Mouse (Mus musculus) lung, adult 2 months (tissue): Measurements from ENCODE around the gene AI597479. TPM values are rescaled to one million over a fixed set of nuclear protein-coding genes. Genes with fewer than 3 reads are reported as not detected.

Source experiments
- DNase-seq: peaks from one replicate; pipeline ENCODE4 v3.0.0; 2022
- H3K4me1 ChIP-seq: fragments of 200-500 bp; 2 replicates; pipeline ENCODE4 v1.6.1; 2011; ENCODE audit warnings: low read length; ENCODE audit not compliant: control insufficient read depth, insufficient read depth
- H3K4me3 ChIP-seq: fragments of 200-500 bp; replicated peaks from 2 replicates; pipeline ENCODE3; 2011; ENCODE audit warnings: low read depth, mild to moderate bottlenecking, control low read depth, low read length; ENCODE audit errors: extremely low read depth
- CTCF ChIP-seq: fragments of 200-500 bp; IDR thresholded peaks from 2 replicates; pipeline ENCODE4 v1.5.1; 2011; ENCODE audit warnings: mild to moderate bottlenecking, low read length, control low read depth; ENCODE audit not compliant: insufficient read depth
- POLR2A ChIP-seq: fragments of 200-500 bp; IDR thresholded peaks from 2 replicates; pipeline ENCODE4 v1.6.1; 2011; ENCODE audit warnings: low read depth, mild to moderate bottlenecking, control low read depth, low read length, borderline replicate concordance; ENCODE audit errors: extremely low read depth
- WGBS: fragments of 180-500 bp; shearing (Covaris S2); methylation state at CpG from one replicate; pipeline ENCODE4 v1.1.7; 2018; 5-methylcytosine and 5-hydroxymethylcytosine counted together
- polyA plus RNA-seq: library from polyadenylated mRNA; depleted of rRNA; stranded (reverse); fragments of >200 nt; gene quantifications from 2 replicates; pipeline ENCODE4 v1.2.3, GENCODE M21; 2012

The AI597479 gene
- polyA plus RNA-seq, 1 experiment = 6.6 TPM

DNA sequence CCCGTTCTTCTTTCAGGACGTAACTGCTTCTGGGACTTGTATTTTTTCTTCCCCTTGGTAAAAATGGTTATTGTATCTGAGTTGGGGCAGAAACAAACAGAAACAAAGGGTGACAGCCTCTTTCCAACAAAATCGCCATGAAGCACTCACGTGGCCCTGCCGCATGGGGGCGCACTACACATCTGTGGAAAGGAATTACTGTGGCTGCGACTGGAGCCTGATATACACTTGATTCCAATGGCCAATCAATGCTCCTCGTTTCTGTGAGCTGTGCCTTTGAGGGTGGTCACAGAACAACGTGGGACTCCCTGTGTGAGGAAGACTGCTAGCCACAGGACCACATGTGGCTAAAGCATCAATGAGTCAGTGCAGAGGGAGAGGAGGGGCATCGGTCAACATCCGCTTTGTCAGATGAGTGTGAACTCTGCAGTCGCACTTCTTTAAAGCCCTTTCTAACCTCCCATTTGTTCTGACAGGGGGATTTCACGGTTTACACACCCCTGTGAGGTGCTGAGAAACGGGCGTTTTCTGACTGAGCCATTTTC is 39.8 kb downstream of the AI597479 start:
- 73% methylated on average over 15 of the region's 15 CpGs for WGBS
- no peak for DNase-seq
- TF ChIP-seq CTCF (peak; percentile 20; the same call in 1 of the 2 replicates), POLR2A (no peak)
- Histone ChIP-seq H3K4me3 (no peak overlapping the region), H3K4me1 (no peaks in the 10 kb centered on the region)

DNA sequence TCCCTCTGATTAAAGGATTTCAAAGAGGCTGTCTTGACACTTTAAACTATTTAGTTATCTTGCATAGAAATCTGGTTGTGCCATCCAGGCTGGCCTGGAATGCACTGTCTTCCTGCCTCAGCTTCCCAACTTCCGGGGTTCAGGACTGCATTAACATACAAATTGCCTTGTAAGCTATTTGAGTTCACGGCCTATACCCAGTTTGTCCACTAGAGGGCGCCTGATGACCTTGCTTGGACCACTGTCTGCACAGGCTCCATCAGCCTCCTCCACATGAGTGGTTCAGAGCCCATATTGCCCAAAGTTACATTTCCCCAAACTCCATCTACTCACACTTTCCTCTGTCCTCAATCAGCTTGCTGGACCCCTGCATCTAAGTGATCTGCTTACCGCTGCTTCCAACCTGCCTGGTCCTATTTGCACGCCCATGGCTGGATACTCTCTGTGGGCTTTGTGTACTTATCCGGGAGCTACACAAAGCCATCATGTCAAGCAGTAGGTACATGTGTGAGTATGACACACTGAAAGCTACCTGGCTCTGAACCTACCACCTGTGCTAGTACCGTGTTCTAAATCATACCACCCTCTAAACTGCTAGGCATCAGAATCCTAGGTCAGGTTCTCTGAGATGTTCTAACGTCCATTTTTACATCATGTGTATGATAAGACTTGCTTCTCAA is 41.2 kb downstream of the AI597479 start:
- DNase-seq = peak; percentile 78
- Histone ChIP-seq H3K4me1 (no peaks in the 10 kb centered on the region), H3K4me3 (no peak overlapping the region)
- TF ChIP-seq CTCF (peak; percentile 95), POLR2A (no peak)
- WGBS = 53% methylated on average over 8 of the region's 8 CpGs

DNA sequence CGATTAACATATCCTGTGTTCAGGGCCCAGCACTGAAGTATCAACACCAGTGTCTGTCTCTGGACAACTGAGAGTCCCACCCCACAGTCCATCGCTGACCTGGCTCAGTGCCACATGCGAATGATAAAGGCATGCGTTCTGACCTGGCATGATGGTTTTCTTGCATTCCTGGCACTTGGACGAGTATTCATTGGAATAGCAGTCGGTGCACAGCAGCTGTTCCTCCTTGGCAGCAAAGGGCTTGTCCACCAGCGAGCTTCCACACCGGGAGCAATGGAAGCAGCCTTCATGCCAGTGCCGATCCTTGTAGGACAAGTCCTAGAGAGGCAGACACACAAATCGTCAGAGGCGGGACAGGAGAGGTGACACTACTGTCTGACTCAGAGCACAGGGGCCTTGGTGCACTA is 43.0 kb downstream of the AI597479 start:
- DNase-seq = no peak
- 48% methylated on average over 11 of the region's 11 CpGs for WGBS
- TF ChIP-seq POLR2A (no peak), CTCF (no peak)
- Histone ChIP-seq H3K4me1 (no peaks in the 10 kb centered on the region), H3K4me3 (no peak overlapping the region)

DNA sequence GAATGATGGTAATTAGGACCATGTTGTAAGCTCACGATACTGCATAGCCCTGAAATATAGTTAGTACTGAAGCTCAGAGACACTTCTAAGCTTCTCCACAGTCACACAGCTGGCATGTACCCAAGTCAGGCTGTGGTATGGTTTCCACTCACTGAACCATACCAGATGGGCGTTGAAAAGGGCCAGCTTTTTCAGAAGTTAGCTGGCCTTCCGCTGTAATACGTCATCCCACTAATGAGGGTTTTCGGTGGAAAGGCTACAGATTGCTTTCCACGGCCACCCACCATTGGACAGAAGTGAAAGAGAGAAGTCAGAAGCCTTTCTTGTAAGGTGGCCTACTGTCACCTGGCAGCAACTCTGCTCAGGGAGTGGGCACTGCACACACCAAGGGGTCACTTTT is 44.3 kb downstream of the AI597479 start:
- no peaks in the 10 kb centered on the region for H3K4me1 ChIP-seq
- no peak overlapping the region for H3K4me3 ChIP-seq
- DNase-seq = no peak
- no peak for TF ChIP-seq CTCF
- TF ChIP-seq POLR2A = no peak
- 86% methylated on average over 6 of the region's 6 CpGs for WGBS

DNA sequence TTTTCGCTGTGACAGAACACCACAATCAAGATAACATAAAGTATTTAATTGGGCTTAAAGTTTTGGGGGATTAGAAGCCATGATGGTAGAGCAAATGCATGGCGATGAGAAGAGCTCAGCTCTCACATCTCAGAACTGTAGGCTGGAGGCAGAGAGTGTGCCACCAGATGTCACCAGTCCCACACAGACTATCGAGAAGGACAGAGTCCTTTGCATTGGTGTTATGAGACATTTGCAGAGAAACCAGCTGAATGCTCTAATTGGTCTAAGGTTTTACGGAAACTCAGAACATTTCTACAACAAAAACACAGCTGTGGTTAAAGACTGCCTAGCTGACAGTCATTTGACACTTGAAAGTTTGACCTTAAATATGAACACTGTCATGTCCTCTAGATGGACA is 44.8 kb downstream of the AI597479 start:
- Histone ChIP-seq H3K4me1 (no peaks in the 10 kb centered on the region), H3K4me3 (no peak overlapping the region)
- TF ChIP-seq POLR2A = no peak
- 0 out of 2 replicates have a peak, but pooled peaks have one; percentile 18 for TF ChIP-seq CTCF
- 79% methylated on average over 4 of the region's 4 CpGs for WGBS
- no peak for DNase-seq

DNA sequence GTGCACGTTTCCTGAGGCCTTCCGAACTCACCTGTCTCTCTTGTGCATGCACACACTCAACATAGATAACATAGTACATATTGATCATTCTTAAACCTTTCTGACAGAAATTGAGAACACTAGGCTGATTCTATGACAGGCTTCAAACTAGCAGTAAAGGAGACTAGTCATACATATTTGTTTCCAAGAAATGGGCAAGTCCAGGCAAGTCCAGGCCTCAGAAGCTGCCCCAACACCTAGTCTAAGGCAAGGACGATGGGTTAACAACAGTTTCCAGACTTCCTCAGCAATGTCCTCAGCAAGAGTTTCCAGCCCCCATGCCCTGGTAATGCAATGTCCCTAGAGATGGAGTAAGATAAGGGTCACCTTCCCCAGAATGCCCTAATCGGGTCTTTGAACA is 45.3 kb downstream of the AI597479 start:
- no peak for TF ChIP-seq CTCF
- TF ChIP-seq POLR2A = no peak
- DNase-seq = no peak
- 86% methylated on average over 4 of the region's 4 CpGs for WGBS
- Histone ChIP-seq H3K4me3 (no peak overlapping the region), H3K4me1 (no peaks in the 10 kb centered on the region)

DNA sequence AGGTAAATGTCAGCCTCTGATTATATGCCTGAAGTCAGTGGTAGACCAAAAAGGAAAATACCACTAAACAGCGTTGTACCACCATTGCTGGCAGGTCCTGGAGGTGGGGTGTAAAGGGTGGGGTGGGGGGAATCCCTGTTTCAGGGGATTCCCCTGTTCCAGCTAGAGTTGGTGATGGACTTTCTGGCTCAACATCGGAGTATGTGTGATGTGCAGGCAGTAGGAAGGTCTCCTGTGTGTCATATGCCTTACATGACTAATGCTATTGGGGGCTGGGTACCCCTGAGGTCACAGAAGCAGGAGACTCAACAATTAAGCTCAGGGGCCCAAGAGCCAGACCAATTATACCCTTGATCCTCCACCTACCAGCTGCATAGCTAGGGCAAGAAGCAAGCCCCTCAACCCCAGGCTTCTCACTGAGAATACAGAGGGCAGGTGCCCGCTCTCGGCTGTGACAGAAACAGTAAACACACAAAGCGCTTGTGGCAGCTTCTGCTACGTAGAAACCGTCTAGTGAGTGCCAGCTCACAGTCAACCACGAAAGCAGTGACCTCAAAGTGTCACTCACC is 45.9 kb downstream of the AI597479 start:
- 80% methylated on average over 8 of the region's 8 CpGs for WGBS
- no peaks in the 10 kb centered on the region for H3K4me1 ChIP-seq
- no peak for TF ChIP-seq CTCF
- no peak for TF ChIP-seq POLR2A
- DNase-seq = no peak
- H3K4me3 ChIP-seq = no peak overlapping the region

DNA sequence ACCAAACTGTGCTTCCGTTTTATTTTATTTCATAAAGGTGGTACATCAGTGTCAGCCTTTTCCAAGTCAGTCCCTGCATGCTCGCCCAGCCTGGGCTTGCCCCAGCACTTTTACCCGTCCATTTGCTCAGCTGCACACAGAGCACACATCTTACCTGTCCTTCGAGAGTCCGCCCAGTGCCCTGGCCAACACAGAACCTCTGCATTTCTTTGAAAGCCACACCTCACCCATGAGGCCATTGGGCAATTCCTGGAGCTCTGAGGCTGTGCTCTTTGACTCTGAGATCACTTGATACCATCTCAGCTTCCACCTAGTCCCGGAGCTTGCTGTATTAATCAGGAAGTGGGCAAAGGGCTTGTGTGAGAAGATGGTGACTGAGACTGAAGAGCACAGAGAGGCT is 46.9 kb downstream of the AI597479 start:
- 66% methylated on average over 6 of the region's 6 CpGs for WGBS
- H3K4me1 ChIP-seq = no peaks in the 10 kb centered on the region
- no peak overlapping the region for H3K4me3 ChIP-seq
- TF ChIP-seq POLR2A (no peak), CTCF (no peak)
- no peak for DNase-seq

DNA sequence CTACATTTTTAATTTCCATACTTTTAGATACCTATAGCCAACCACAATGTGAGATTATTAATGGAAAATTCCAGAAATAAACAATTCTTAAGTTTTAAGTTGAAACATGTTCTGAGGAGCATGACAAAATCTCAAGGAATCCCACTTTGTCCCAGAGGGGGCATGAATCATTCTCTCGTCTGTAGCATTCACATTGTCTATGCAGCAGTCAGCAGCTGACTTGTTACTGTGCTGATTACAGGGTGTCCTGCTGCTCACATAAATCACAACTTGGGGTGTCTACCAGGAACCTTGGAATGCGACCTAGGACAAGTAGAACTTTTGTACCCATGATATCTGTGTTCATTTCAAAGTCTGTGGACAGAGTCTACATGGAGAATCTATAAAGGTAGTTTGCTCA is 49.0 kb downstream of the AI597479 start:
- no peaks in the 10 kb centered on the region for H3K4me1 ChIP-seq
- 71% methylated on average over 2 of the region's 2 CpGs for WGBS
- TF ChIP-seq CTCF (no peak), POLR2A (no peak)
- no peak overlapping the region for H3K4me3 ChIP-seq
- DNase-seq = no peak

DNA sequence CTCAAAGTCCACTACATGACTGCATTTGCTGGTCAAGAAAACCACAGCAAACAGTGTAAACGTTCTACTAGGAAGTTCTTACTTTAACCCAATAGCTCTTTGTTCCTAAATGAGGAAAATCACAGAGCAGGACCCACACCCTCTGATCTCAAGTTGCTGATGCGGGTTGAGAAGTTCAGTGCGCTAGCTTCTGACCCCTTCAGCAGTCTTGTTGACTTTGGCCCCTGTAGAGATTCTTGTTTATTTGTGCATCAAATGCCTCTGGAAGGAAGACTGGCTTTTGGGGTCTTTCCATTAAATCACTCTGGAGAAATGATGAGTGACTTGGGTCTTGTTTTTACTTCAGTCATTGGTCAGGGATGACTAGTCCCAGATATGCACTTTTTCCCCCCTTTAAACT is 51.7 kb downstream of the AI597479 start:
- 48% methylated on average over 3 of the region's 3 CpGs for WGBS
- DNase-seq = no peak
- Histone ChIP-seq H3K4me1 (no peaks in the 10 kb centered on the region), H3K4me3 (no peak overlapping the region)
- no peak for TF ChIP-seq CTCF
- no peak for TF ChIP-seq POLR2A
